Mouse (Mus musculus): ENCODE data around the gene Gm5624. TPM values are rescaled to one million over a fixed set of nuclear protein-coding genes. Genes with fewer than 3 reads are reported as not detected.
"Not testable (repeated sequence)": the region's sequence is repeated elsewhere in the genome, so short reads cannot be mapped to it uniquely, and the experiment has no call there.

Gm5624 gene
- not detected for total RNA-seq (2021)
- long read RNA-seq, experiment 1: 0 reads
- long read RNA-seq, experiment 2: 0 reads

GRCm38 (mm10) chr14:44627737-44628136 lies at the start of gene Gm5624:
Gm5624 (minus strand) TSS chr14:44627938.
- DNase-seq; intact Hi-C loops (cut with DNase I): not testable (repeated sequence)

- DNase-seq; intact Hi-C loops (cut with DNase I): not testable (repeated sequence)
These were observed 36.0 kb downstream of the Gm5624 start for GRCm38 (mm10) chr14:44591765-44592164.

- DNase-seq; intact Hi-C loops (cut with DNase I): not testable (repeated sequence)
These were observed 44.9 kb downstream of the Gm5624 start, which contains the start of gene Gm8247 for GRCm38 (mm10) chr14:44582853-44583252. Gm8247 (plus strand) TSS chr14:44583153.

- DNase-seq; intact Hi-C loops (cut with DNase I): not testable (repeated sequence)
These were observed 79.8 kb downstream of the Gm5624 start for GRCm38 (mm10) chr14:44547961-44548360.

GRCm38 (mm10) chr14:44517976-44518375 lies 109.8 kb downstream of the Gm5624 start, which contains the start of gene Gm17093:
Gm17093 (plus strand) TSS chr14:44518276.
- intact Hi-C loops (cut with DNase I): not testable (repeated sequence)

More at GRCm38 (mm10) chr14:44517976-44518375, 109.8 kb downstream of the Gm5624 start, which contains the start of gene Gm17093:
- not testable (repeated sequence) for DNase-seq

Other genes with a start within 250 kb of the Gm5624 start
- gene Gm3371, start 217.2 kb downstream of the Gm5624 start, total RNA-seq (2021): not detected
- not detected for gene Gm8232, start 194.3 kb downstream of the Gm5624 start, total RNA-seq (2021)
- not detected for gene BC061237, start 135.5 kb downstream of the Gm5624 start, total RNA-seq (2021)
- gene Gm17093, start 109.7 kb downstream of the Gm5624 start, total RNA-seq (2021): not detected
- gene Gm8247, start 44.8 kb downstream of the Gm5624 start, total RNA-seq (2021): not detected
- not detected for gene Gm8257, start 78.5 kb upstream of the Gm5624 start, total RNA-seq (2021)
- not detected for gene Gm8267, start 122.4 kb upstream of the Gm5624 start, total RNA-seq (2021)
- gene Ptgdr, start 231.4 kb upstream of the Gm5624 start, total RNA-seq (2021): not detected

All from gastrocnemius, postnatal 36 days (tissue).